ENCODE assay signal across 8 mouse cellular contexts in the genomic region with DNA sequence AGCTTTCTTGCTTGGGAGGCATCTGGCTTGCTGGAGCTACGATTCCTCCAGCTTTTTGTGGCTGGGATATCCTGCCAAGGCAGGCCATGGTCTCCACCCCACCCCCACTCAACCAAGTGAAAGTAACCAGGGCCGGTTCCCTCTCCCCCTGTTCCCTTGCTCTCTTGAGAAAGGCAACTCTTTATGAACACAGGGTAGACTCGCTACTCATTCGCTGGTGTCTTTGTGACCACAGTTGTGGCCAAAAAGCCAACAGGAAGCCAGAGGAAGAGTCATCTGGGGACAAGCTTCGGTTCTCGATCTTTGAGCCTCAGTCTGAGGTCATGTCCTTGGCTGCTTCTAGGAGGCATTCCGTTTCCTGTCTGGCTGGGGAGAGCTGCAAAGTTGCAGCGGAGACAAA. TPM values are rescaled to one million over a fixed set of nuclear protein-coding genes. Genes with fewer than 3 reads are reported as not detected.
DNase-seq lines count a peak whose midpoint lies in the region; ATAC-seq lines count a peak whose summit lies in the region.

No protein-coding gene starts in this region.

- no peak overlapping the region for H3K9ac ChIP-seq in kidney, embryonic 14.5 days (ENCODE audit: low read depth, low read length)

- intact Hi-C loops in left cerebral cortex, postnatal 36 days (cut with DNase I): no loop called here

- no peak overlapping the region for H3K4me3 ChIP-seq in kidney, embryonic 14.5 days (ENCODE audit: low read length)

- peaks cover 8% of the 10 kb centered on the region; the same call in 1 of the 2 replicates for H3K4me1 ChIP-seq in kidney, embryonic 14.5 days (ENCODE audit: control insufficient read depth, insufficient read depth, low read length)

- peak; percentile 66 for ATAC-seq in activated CD4-positive, CD25-positive, alpha-beta regulatory T cell, adult 4 months
- no peak for ATAC-seq in kidney, embryonic 14.5 days (ENCODE audit: low FRiP score, low TSS enrichment)

- no peaks in the 10 kb centered on the region for H3K9me3 ChIP-seq in kidney, embryonic 14.5 days (ENCODE audit: control insufficient read depth, low read length)

- DNase-seq in cerebellum, adult 18-20 months: peak; percentile 29 to 40
- no peak for DNase-seq in cerebellum, adult 8-10 months
- DNase-seq in heart, adult 18-20 months: peak; percentile 89 to 93
- peak; percentile 83 for DNase-seq in lung, postnatal 36 days
- peak; percentile 44 for DNase-seq in thymus, postnatal 25 days
- no peak for DNase-seq in left cerebral cortex, postnatal 36 days (ENCODE audit: low spot score in 2 of 2)

- no peaks in the 10 kb centered on the region for H3K36me3 ChIP-seq in kidney, embryonic 14.5 days (ENCODE audit: control insufficient read depth, insufficient read depth, low read length)

- H3K27ac ChIP-seq in kidney, embryonic 14.5 days (ENCODE audit: low read depth, low read length): peak overlapping the region; percentile 27; the same call in 1 of the 2 replicates

- no peaks in the 10 kb centered on the region for H3K27me3 ChIP-seq in kidney, embryonic 14.5 days (ENCODE audit: control insufficient read depth, insufficient read depth, low read length)

- H3K4me2 ChIP-seq in kidney, embryonic 14.5 days (replicated peaks; ENCODE audit: low read depth, low read length): no peak overlapping the region

- WGBS in kidney, embryonic 14.5 days: 38% methylated on average over 8 of the region's 8 CpGs

RNA-seq across cellular contexts. Expression of a gene that starts 34.0 kb away (rescaled TPM):
- 1 to 10 TPM; 5.4 to 5.8 TPM for polyA plus RNA-seq in activated CD4-positive, CD25-positive, alpha-beta regulatory T cell, adult 4 months (2017; shearing (Covaris generic))
- 10 to 100 TPM; 40.0 to 43.8 TPM for total RNA-seq in heart, adult 18-20 months (2021)
- polyA plus RNA-seq in kidney, embryonic 14.5 days (2014; fragmentation: Nextera tagmentation; extraction: Ambion mirVana): 13.2 and 17.0 TPM in 2 replicates
- 10 to 100 TPM; 23.9 to 31.7 TPM for total RNA-seq in left cerebral cortex, postnatal 36 days (2021)

Comparison
In these comparisons a context has a peak if more than half of its experiments do, and no peak if none do; other contexts are left out.
1. DNase-seq: peak in cerebellum, adult 18-20 months (2 of 2), heart, adult 18-20 months (2 of 2), lung, postnatal 36 days (single experiment) and thymus, postnatal 25 days (single experiment); none in cerebellum, adult 8-10 months (single experiment) and left cerebral cortex, postnatal 36 days (0 of 2).